Mouse (Mus musculus) subcutaneous adipose tissue, adult 2 months (tissue): ENCODE data around the gene 3100002H09Rik. TPM values are rescaled to one million over a fixed set of nuclear protein-coding genes. Genes with fewer than 3 reads are reported as not detected.

ENCODE experiments used
- polyA plus RNA-seq: library from polyadenylated mRNA; depleted of rRNA; stranded (reverse); fragments of >200 nt; gene quantifications from 2 replicates; pipeline ENCODE4 v1.2.3, GENCODE M21; 2012; ENCODE audit warnings: low replicate concordance; rRNA removed

3100002H09Rik gene
- polyA plus RNA-seq, result not detected in 2 replicates

GRCm38 (mm10) chr4:124610703-124611102, at the start of gene 3100002H09Rik:
Gene 3100002H09Rik, minus strand, starts transcription at chr4:124610803.

GRCm38 (mm10) chr4:124656518-124656853, 45.9 kb upstream of the 3100002H09Rik start, which contains the start of gene Pou3f1:
Gene Pou3f1, plus strand, starts transcription at chr4:124656807.

Other genes with a start within 250 kb of the 3100002H09Rik start
- 0.08 and 0.10 TPM in 2 replicates for gene Pou3f1, start 46.0 kb upstream of the 3100002H09Rik start, polyA plus RNA-seq
- gene Utp11, start 82.8 kb upstream of the 3100002H09Rik start, polyA plus RNA-seq, result 5.7 and 7.9 TPM in 2 replicates
- gene Fhl3, start 89.9 kb upstream of the 3100002H09Rik start, polyA plus RNA-seq, result 10.4 and 24.3 TPM in 2 replicates
- 10.4 and 20.9 TPM in 2 replicates for gene Sf3a3, start 104.0 kb upstream of the 3100002H09Rik start, polyA plus RNA-seq
- 34.5 and 37.7 TPM in 2 replicates for gene Inpp5b, start 131.0 kb upstream of the 3100002H09Rik start, polyA plus RNA-seq
- 5.5 and 7.6 TPM in 2 replicates for gene Mtf1, start 191.3 kb upstream of the 3100002H09Rik start, polyA plus RNA-seq
- gene Yrdc, start 239.9 kb upstream of the 3100002H09Rik start, polyA plus RNA-seq, result 29.5 and 40.0 TPM in 2 replicates
- gene 1110065P20Rik, start 240.4 kb upstream of the 3100002H09Rik start, polyA plus RNA-seq, result 43.1 and 59.2 TPM in 2 replicates